Mouse (Mus musculus): ENCODE results near the gene Qsox2.

Qsox2 gene

DNA sequence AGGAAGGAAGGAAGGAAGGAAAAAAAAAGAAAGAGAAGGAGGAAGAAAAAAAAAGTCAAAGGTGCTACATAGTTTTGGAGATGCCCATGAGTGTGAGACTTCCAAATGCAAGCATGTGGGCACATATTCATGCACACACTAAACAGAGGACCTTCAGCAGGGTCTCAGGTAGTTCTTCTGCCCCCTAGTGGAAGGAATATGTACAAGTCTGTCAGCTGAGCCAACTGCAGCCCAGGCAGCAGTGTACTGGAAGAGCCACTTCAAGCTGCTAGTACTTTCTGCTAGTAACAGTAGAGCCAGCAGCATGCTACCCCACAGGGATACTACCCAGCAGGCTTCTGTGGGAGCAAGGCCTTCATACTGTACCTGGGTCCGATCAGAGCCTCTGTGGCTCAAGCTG, 9.5 kb downstream of the Qsox2 start:
- intact Hi-C loops (cut with DNase I), result loop anchor here (5.0 kb wide), 2 partner anchors 40 to 75 kb away; no protein-coding TSS in a partner anchor

- intact Hi-C loops (cut with DNase I), result loop anchor here (5.0 kb wide), 2 partner anchors 38 to 73 kb away; no protein-coding TSS in a partner anchor
Observed at GRCm38 (mm10) chr2:26225242-26225641, 12.1 kb downstream of the Qsox2 start.

- intact Hi-C loops (cut with DNase I), result no loop called here
Observed at GRCm38 (mm10) chr2:26223961-26224360, 13.4 kb downstream of the Qsox2 start.

GRCm38 (mm10) chr2:26214526-26214925, 22.8 kb downstream of the Qsox2 start:
- intact Hi-C loops (cut with DNase I), result no loop called here

DNA sequence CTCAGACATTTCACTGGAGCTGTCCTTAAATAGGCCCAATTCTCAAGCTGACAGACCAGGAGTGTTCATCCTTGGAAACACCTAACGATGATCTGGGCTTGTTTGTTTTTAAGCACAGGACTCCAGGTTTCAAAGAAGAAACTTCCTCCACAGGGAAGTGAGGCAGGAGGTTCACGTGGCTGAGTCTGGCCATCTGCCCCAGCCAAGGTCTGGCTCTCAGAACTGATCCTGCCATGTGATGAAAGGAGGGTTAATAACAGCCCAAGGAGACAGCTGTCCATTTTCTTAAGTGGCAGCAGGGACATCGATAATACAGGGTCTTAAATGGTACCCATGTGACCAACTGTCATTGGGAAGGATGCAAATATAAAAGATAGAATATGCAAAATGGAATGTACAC, 27.8 kb downstream of the Qsox2 start:
- intact Hi-C loops (cut with DNase I), result no loop called here

DNA sequence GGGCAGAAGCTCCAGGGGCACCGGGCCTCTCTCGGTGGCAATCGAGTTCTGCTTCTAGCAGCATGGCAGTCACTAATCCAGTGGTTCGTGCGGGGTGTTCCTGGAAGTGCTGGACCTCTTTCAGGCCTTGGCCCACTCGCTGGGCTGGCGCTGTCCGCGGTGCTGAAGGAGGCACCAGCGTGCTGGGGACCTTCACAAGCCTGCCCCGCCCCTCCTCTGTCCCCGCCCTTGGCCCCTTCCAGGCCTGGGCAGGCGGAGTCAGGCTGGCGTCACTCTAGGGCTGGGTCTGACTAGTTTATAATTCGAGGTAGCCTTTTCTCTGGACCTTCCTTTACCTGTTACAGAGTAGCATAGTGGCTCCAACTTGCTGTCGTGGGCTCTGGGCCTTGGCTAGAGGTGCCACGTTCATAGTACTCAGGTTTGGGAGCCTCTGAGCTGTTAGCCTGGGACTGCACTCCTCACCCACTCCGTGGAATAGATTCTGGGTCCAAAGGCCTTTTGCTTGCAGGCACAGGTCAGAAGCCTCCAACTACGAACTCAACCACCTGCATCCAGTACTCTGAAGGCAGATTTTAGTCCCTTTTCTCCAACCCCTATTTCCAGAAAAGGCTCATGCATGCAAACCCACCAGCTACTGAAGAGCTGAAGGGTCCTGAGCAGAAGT, 29.1 kb downstream of the Qsox2 start, which contains the start of gene Lhx3:
TSS of gene Lhx3 (minus strand) at position 164 of the 664 bp plus-strand sequence.
- intact Hi-C loops (cut with DNase I), result no loop called here

DNA sequence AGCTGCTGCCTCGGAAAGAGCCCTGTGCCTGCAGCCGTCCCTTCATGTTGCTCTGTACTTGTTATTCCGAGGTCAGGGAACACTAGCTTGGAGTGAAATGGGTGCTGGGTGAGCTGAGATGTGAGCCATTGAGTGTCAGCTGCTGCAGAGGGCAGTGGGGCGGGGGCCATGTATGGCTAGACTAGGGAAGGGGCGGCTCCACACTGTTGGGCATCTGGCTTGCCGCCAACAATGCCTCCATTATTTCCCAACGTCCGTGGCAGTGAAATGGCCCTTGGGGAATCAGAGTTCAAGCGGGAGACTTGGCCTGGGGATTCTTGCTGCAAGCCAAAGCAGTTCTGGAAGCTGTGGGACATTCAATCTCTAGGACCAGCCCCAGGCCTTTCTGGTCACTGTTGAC, 29.8 kb downstream of the Qsox2 start:
- intact Hi-C loops (cut with DNase I), result no loop called here

- intact Hi-C loops (cut with DNase I), result no loop called here
Observed at GRCm38 (mm10) chr2:26205761-26206160, 31.6 kb downstream of the Qsox2 start.

GRCm38 (mm10) chr2:26205126-26205525, 32.2 kb downstream of the Qsox2 start:
- intact Hi-C loops (cut with DNase I), result no loop called here

DNA sequence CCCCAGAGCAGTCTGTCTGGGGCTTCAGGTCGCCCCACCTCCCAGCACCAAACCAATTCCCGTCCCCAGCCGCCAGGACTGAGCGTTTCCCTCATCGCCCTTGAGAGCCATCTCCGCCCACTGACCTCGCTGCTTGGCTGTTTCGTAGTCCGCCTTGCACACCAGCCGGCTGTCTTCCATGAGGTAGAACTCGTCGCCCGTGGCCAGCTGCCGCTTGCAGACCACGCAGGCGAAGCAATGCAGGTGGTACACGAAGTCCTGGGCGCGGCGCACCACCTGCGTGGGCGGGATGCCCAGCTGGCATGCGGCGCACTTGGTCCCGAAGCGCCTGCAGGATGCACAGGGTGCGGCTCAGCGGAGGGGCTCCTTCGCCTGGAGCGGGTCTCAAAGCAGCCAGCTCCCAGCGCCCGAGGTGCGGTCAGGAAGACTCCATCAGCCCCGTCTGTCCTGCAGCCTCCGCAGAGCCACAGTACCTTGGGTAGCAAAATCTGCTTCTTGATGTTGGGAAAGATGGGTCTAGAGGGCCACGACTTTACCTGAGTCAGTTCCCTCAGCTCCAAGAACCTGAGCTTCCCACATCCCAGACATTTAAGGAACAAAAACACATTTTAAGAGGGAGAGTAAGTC, 34.4 kb downstream of the Qsox2 start:
- intact Hi-C loops (cut with DNase I), result no loop called here

DNA sequence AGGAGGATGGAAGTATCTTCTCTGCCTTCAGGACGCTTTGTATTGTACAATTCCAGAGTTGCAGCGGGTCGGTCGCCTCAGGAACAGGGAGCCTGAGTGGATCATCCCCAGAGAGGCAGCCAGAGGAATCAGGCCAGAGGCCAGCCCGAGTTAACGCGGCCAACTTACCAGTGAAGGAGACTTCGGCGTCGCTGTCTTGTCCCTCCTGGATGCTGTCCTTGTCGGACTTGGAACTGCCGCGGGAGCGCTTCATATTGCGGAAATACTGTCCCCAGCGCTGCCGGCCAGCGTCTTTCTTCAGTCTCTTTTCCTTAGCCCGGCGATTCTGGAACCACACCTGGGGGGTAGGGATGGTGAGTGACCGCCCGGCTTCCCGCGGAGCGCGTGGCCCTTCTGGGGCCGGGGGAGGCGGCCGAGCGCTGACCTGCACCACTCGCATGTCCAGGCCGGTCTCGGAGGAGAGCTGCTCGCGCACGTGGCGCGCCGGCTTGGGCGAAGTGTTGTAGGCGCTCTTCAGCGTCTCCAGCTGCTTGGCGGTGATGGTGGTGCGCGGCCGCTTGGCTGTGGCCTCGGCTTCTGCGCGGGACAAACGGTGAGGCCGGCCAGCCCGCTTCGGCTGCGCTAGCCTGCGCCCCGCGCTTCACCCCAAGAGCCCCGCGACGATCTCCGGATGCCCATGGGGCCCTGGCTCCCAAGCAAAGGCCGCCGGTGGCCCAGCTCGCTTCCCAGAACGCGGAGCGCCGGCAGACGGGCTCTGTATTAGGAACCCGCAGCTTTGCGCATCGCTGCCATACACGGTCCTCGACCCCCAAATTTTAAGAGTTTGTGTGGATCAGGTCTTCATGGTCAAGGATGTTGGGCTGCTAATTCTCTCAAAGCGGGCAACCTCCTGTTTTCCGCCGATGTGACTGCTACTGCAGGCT, 35.1 kb downstream of the Qsox2 start:
- intact Hi-C loops (cut with DNase I), result no loop called here

- intact Hi-C loops (cut with DNase I), result no loop called here
Observed at GRCm38 (mm10) chr2:26198488-26198887, 38.8 kb downstream of the Qsox2 start.

DNA sequence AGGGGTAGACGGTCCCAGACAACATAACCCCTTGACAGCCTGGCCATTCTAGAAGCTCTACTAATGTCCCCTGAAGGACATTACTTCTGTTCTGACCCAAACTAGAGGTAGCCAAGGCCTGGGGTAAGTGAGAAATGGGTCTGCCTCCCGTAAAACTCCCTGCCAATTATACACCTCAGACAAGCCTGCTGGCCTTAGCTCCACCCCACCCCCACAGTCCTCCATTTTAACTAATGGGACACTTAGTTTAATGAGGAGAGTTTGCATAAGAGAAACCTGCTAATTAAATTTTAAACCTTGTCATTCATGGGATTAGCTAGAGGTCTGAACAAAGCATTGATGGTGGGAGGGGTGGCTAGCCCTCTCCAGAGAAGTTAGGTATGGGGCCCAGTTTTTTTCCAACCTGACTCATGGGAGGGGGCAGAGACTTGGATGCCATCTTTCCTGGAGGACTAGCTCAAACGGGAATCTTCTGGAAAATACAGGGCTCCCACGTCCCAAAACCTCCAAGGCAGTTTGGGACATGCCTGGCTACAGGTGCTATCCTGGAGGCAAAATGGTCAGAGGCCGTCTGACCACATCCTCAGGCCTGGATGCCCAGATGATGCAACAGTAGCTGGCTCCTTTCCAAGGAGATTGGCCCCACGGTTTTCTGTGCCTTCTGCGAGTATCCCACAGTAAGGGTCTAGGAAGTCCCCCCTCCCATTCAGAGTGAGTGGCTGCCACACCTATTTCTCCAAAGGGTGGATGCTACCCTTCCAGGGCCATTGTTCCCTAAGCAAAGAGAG, 42.6 kb downstream of the Qsox2 start:
- intact Hi-C loops (cut with DNase I), result no loop called here

DNA sequence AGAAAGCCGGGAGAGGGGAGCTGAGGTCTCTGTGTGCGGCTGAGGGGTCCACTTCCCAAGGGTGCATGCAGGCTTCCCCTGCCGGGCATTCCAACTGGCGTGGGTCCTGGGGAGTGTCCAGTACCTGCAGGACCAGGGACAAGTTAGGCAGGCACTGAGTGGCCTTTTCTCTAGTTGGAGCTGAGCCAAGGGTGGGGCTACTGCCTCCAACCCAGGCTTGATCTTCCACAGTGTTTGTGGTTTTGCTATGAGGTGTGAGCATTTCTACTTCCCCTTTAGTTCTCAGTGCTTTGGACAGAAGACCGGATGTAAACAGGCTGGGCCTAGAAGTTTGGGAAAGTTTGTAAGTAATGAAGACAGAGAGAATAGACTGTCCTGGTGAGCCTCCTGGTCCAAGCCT, 48.8 kb downstream of the Qsox2 start:
- intact Hi-C loops (cut with DNase I), result loop anchor here (5.0 kb wide), 1 partner anchor 39 kb away; no protein-coding TSS in a partner anchor

DNA sequence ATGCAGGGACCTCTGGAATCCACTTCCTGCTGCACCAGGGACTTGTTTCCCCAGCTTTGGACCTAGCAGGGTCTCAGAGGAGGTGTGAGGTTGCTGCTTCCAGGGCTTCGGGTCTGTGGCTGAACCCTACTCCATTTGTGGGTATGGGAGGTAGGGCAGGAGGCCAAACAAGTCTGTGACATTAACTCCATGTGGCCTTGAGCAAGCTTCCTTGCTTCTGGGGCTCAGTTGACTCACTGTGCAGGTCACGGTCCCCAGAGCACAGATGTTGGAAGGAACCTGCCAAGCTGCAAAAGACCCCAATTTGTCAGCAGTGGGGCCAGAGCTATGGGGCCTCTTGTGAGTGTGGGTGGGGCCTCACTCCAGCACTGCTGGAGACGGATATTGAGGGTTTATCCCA, 53.0 kb downstream of the Qsox2 start:
- intact Hi-C loops (cut with DNase I), result no loop called here

GRCm38 (mm10) chr2:26182646-26183045, 54.7 kb downstream of the Qsox2 start:
- intact Hi-C loops (cut with DNase I), result loop anchor here (2.0 kb wide), 1 partner anchor 90 kb away; no protein-coding TSS in a partner anchor

GRCm38 (mm10) chr2:26177189-26177588, 60.1 kb downstream of the Qsox2 start:
- intact Hi-C loops (cut with DNase I), result no loop called here

GRCm38 (mm10) chr2:26176731-26177130, 60.6 kb downstream of the Qsox2 start:
- intact Hi-C loops (cut with DNase I), result no loop called here

DNA sequence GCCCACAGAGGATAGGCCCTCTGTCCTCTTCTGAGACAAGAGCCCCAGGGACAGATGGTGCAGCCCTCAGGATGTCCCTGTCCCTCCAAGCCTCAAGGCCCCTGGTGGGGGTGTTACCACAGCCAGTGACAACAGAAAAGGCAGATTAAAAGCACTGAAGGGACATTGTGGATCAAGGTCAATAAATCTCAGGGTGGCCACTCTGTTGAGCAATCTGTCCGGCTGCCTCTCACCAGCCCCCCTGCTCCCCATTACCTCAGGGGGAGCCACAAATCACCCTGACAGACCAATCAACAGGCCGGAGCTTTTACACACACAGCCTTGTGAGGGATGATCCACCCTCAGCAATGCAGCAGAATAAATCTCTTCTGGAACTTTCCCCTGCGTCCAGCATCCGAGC, 62.1 kb downstream of the Qsox2 start:
- intact Hi-C loops (cut with DNase I), result no loop called here

GRCm38 (mm10) chr2:26172166-26172565, 65.2 kb downstream of the Qsox2 start:
- intact Hi-C loops (cut with DNase I), result no loop called here

DNA sequence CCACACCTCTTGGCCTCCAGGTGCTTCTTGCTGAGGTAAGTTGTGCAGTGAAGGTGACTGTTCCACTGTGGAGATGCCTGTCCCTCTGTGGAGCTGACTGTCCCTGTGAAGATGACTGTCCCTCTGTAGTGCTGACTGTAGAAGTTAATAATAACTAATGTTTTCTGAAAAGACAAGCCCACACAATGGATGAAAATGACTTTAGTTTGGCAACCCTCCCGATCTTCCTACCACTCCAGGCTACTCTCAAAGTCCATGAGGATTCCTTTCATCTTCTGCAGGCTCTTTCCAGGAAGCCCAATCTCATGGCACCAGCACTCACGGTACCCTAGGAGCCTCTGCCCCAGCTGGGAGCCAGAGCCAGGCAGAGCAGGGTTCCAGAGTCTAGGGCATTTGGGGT, 66.9 kb downstream of the Qsox2 start:
- intact Hi-C loops (cut with DNase I), result no loop called here
